In genomic region chr12:100724182-100724581, GRCm38 (mm10) we compare ENCODE assay signal across 8 mouse cellular contexts. TPM values are rescaled to one million over a fixed set of nuclear protein-coding genes. Genes with fewer than 3 reads are reported as not detected.
DNase-seq lines count a peak whose midpoint lies in the region; ATAC-seq and TF ChIP-seq lines count a peak whose summit lies in the region.

No protein-coding gene starts in this region.

- no peaks in the 10 kb centered on the region for H3K9me3 ChIP-seq in intestine, embryonic 15.5 days
- no peaks in the 10 kb centered on the region for H3K9me3 ChIP-seq in midbrain, embryonic 16.5 days (replicated peaks; ENCODE audit: control insufficient read depth, low read length, poor library complexity, severe bottlenecking)

- 1% methylated on average over 8 of the region's 8 CpGs for WGBS in intestine, embryonic 15.5 days
- WGBS in midbrain, embryonic 16.5 days = under 1% methylated on average over 8 of the region's 8 CpGs

- H3K27ac ChIP-seq in layer of hippocampus, adult 2 months = peak overlapping the region; percentile 96
- H3K27ac ChIP-seq in intestine, embryonic 15.5 days = peak overlapping the region; percentile 97
- peak overlapping the region; percentile 95 for H3K27ac ChIP-seq in midbrain, embryonic 16.5 days (ENCODE audit: low read length)

- TF ChIP-seq CTCF in layer of hippocampus, adult 2 months (conservative IDR thresholded peaks at IDR 0.05) = no peak

- H3K36me3 ChIP-seq in intestine, embryonic 15.5 days = no peaks in the 10 kb centered on the region
- no peaks in the 10 kb centered on the region for H3K36me3 ChIP-seq in midbrain, embryonic 16.5 days (ENCODE audit: control insufficient read depth, insufficient read depth, low read length)

- H3K4me3 ChIP-seq in layer of hippocampus, adult 2 months = peak overlapping the region; percentile 84
- H3K4me3 ChIP-seq in intestine, embryonic 15.5 days (replicated peaks) = peak overlapping the region; percentile 83
- peak overlapping the region; percentile 91 for H3K4me3 ChIP-seq in midbrain, embryonic 16.5 days (ENCODE audit: low read depth, low read length)

- H3K4me2 ChIP-seq in intestine, embryonic 15.5 days (replicated peaks) = peak overlapping the region; percentile 87
- H3K4me2 ChIP-seq in midbrain, embryonic 16.5 days (ENCODE audit: low read length) = peak overlapping the region; percentile 81

- H3K4me1 ChIP-seq in intestine, embryonic 15.5 days (replicated peaks) = 0 out of 2 replicates have a peak, but pooled peaks cover 3% of the 10 kb centered on the region
- peaks cover 13% of the 10 kb centered on the region for H3K4me1 ChIP-seq in midbrain, embryonic 16.5 days (ENCODE audit: control insufficient read depth, insufficient read depth, low read length)

- H3K27me3 ChIP-seq in intestine, embryonic 15.5 days (replicated peaks) = no peaks in the 10 kb centered on the region
- H3K27me3 ChIP-seq in midbrain, embryonic 16.5 days (ENCODE audit: control insufficient read depth, insufficient read depth, low read depth, low read length) = no peaks in the 10 kb centered on the region; the same call in 1 of the 2 replicates

- no peak for ATAC-seq in intestine, embryonic 15.5 days
- ATAC-seq in midbrain, embryonic 16.5 days = no peak; the same call in 1 of the 2 replicates

- DNase-seq in layer of hippocampus, adult 2 months (ENCODE audit: low spot score in 2 of 2) = no peak
- DNase-seq in layer of hippocampus, postnatal 14 days (ENCODE audit: low spot score in 2 of 2) = no peak
- peak; percentile 25 for DNase-seq in c-Kit-negative CD71-positive TER-119-positive erythroid progenitor cells, embryonic 14.5 days (ENCODE audit: low read depth, low spot score)
- no peak for DNase-seq in spleen, postnatal 14 days (ENCODE audit: low spot score in 2 of 2)
- DNase-seq in right cerebral cortex, adult 18-20 months = no peak
- no peak for DNase-seq in thymus, postnatal 4 days

- H3K9ac ChIP-seq in intestine, embryonic 15.5 days = peak overlapping the region; percentile 81
- peak overlapping the region; percentile 79 for H3K9ac ChIP-seq in midbrain, embryonic 16.5 days (ENCODE audit: low read depth, low read length)

RNA-seq across cellular contexts. Expression of gene Rps6ka5, which starts 2.6 kb away (rescaled TPM):
- 10 to 100 TPM; 25.7 to 26.0 TPM for total RNA-seq in layer of hippocampus, adult 2 months (2021)
- total RNA-seq in layer of hippocampus, postnatal 14 days (2021) = 10 to 100 TPM; 17.1 to 17.6 TPM
- 2.5 and 2.8 TPM in 2 replicates for polyA plus RNA-seq in intestine, embryonic 15.5 days (2015; fragmentation: Nextera tagmentation; extraction: Ambion mirVana)
- 6.8 and 7.0 TPM in 2 replicates for polyA plus RNA-seq in midbrain, embryonic 16.5 days (2015; fragmentation: Nextera tagmentation; extraction: Ambion mirVana)

RNA-seq across cellular contexts. Expression of gene Dglucy, which starts 54.7 kb away (rescaled TPM):
- total RNA-seq in layer of hippocampus, adult 2 months (2021) = 1 to 10 TPM; 6.1 to 8.3 TPM
- total RNA-seq in layer of hippocampus, postnatal 14 days (2021) = 1 to 10 TPM; 5.1 to 6.7 TPM
- polyA plus RNA-seq in intestine, embryonic 15.5 days (2015; fragmentation: Nextera tagmentation; extraction: Ambion mirVana) = 2.5 TPM in 2 replicates
- polyA plus RNA-seq in midbrain, embryonic 16.5 days (2015; fragmentation: Nextera tagmentation; extraction: Ambion mirVana) = 2.2 and 2.9 TPM in 2 replicates
